Mouse (Mus musculus): ENCODE data around the gene Ppm1e. TPM values are rescaled to one million over a fixed set of nuclear protein-coding genes. Genes with fewer than 3 reads are reported as not detected.
"Not testable (repeated sequence)": the region's sequence is repeated elsewhere in the genome, so short reads cannot be mapped to it uniquely, and the experiment has no call there.

Ppm1e gene
- total RNA-seq, 2 experiments from 2014 or later: 18.1 to 18.7 TPM

GRCm38 (mm10) chr11:87309329-87310074 lies 49.3 kb downstream of the Ppm1e start:
- DNase-seq: peak; percentile 14

- DNase-seq: no peak
These were observed 59.8 kb downstream of the Ppm1e start for GRCm38 (mm10) chr11:87299066-87299465.

GRCm38 (mm10) chr11:87296467-87296866 lies 62.4 kb downstream of the Ppm1e start:
- no peak for DNase-seq

GRCm38 (mm10) chr11:87295636-87296035 lies 63.2 kb downstream of the Ppm1e start:
- DNase-seq: no peak

- DNase-seq: no peak
These were observed 69.5 kb downstream of the Ppm1e start for GRCm38 (mm10) chr11:87289313-87289712.

- no peak for DNase-seq
These were observed 72.6 kb downstream of the Ppm1e start for GRCm38 (mm10) chr11:87286194-87286593.

GRCm38 (mm10) chr11:87281907-87282475 lies 76.8 kb downstream of the Ppm1e start:
- no peak for DNase-seq

GRCm38 (mm10) chr11:87279461-87279860 lies 79.4 kb downstream of the Ppm1e start:
- no peak for DNase-seq

- no peak for DNase-seq
These were observed 80.0 kb downstream of the Ppm1e start for GRCm38 (mm10) chr11:87278807-87279206.

GRCm38 (mm10) chr11:87276240-87276985 lies 82.4 kb downstream of the Ppm1e start:
- no peak for DNase-seq

- DNase-seq: no peak
These were observed 83.3 kb downstream of the Ppm1e start for GRCm38 (mm10) chr11:87275420-87276048.

- no peak for DNase-seq
These were observed 86.1 kb downstream of the Ppm1e start for GRCm38 (mm10) chr11:87272725-87273124.

- DNase-seq: no peak
These were observed 87.3 kb downstream of the Ppm1e start for GRCm38 (mm10) chr11:87271479-87271878.

GRCm38 (mm10) chr11:87270958-87271357 lies 87.9 kb downstream of the Ppm1e start:
- DNase-seq: no peak

GRCm38 (mm10) chr11:87270446-87270845 lies 88.4 kb downstream of the Ppm1e start:
- no peak for DNase-seq

- DNase-seq: no peak
These were observed 90.0 kb downstream of the Ppm1e start for GRCm38 (mm10) chr11:87268803-87269202.

- no peak for DNase-seq
These were observed 92.6 kb downstream of the Ppm1e start for GRCm38 (mm10) chr11:87266246-87266645.

- no peak for DNase-seq
These were observed 94.9 kb downstream of the Ppm1e start for GRCm38 (mm10) chr11:87263946-87264345.

GRCm38 (mm10) chr11:87261705-87262104 lies 97.1 kb downstream of the Ppm1e start:
- DNase-seq: not testable (repeated sequence)

- no peak for DNase-seq
These were observed 99.0 kb downstream of the Ppm1e start for GRCm38 (mm10) chr11:87259792-87260191.

- DNase-seq: no peak
These were observed 101.5 kb downstream of the Ppm1e start for GRCm38 (mm10) chr11:87257282-87257681.

GRCm38 (mm10) chr11:87254149-87254548 lies 104.7 kb downstream of the Ppm1e start:
- no peak for DNase-seq

GRCm38 (mm10) chr11:87253294-87253693 lies 105.5 kb downstream of the Ppm1e start:
- DNase-seq: no peak
